Mouse (Mus musculus) liver, embryonic 14.5 days (tissue): ENCODE results near the gene Cyp4f18. TPM values are rescaled to one million over a fixed set of nuclear protein-coding genes. Genes with fewer than 3 reads are reported as not detected.
"Not testable (repeated sequence)": the region's sequence is repeated elsewhere in the genome, so short reads cannot be mapped to it uniquely, and the experiment has no call there.

Experiments used
- ATAC-seq: fragments of 200-750 bp; cut with Nextera tagmentation; 2 replicates; pipeline ENCODE4 v1.8.0; 2017; ENCODE audit warnings: moderate number of reproducible peaks, mild to moderate bottlenecking, moderate library complexity; ENCODE audit not compliant: insufficient read depth
- DNase-seq, 3 experiments: peaks; one replicate each; pipeline ENCODE4 v3.0.0-alpha.2; 2012 to 2013; ENCODE audit warnings: low read depth in 3 of 3, low spot score in 3 of 3
- H3K27ac ChIP-seq: fragments of 300-500 bp; sonication (generic); 2 replicates; pipeline ENCODE4 v1.5.1; 2014; ENCODE audit warnings: moderate library complexity, mild to moderate bottlenecking, control low read depth, inconsistent platforms
- H3K27me3 ChIP-seq: fragments of 300-500 bp; sonication (generic); 2 replicates; pipeline ENCODE4 v1.6.1; 2014; ENCODE audit warnings: mild to moderate bottlenecking, low read length, moderate library complexity; ENCODE audit not compliant: control insufficient read depth, insufficient read depth
- H3K36me3 ChIP-seq: fragments of 300-500 bp; sonication (generic); replicated peaks from 2 replicates; pipeline ENCODE4 v1.6.1; 2014; ENCODE audit warnings: low read depth; ENCODE audit not compliant: control insufficient read depth, insufficient read depth
- H3K4me1 ChIP-seq, 2 experiments: fragments of 200-500 bp in 1 of 2; fragments of 300-500 bp in 1 of 2; sonication (generic) in 1 of 2; replicated peaks; 2 replicates each; pipeline ENCODE4 v1.6.1; 2012 to 2014; ENCODE audit warnings: antibody characterized with exemption in 1 of 2, inconsistent platforms in 1 of 2, low read length in 1 of 2; ENCODE audit not compliant: control insufficient read depth in 2 of 2, insufficient read depth in 2 of 2
- H3K4me2 ChIP-seq: fragments of 300-500 bp; sonication (generic); 2 replicates; pipeline ENCODE4 v1.6.1; 2014; ENCODE audit warnings: low read depth, mild to moderate bottlenecking, control low read depth, moderate library complexity
- H3K4me3 ChIP-seq, 2 experiments: fragments of 200-500 bp in 1 of 2; fragments of 300-500 bp in 1 of 2; sonication (generic) in 1 of 2; 2 replicates each; pipeline ENCODE4 v1.5.1; 2012 to 2014; ENCODE audit warnings: low read depth in 2 of 2, low read length in 2 of 2, mild to moderate bottlenecking in 2 of 2, control low read depth in 1 of 2, inconsistent platforms in 1 of 2, moderate library complexity in 1 of 2; ENCODE audit not compliant: insufficient read depth in 1 of 2
- H3K9ac ChIP-seq: fragments of 300-500 bp; sonication (generic); replicated peaks from 2 replicates; pipeline ENCODE4 v1.6.1; 2014; ENCODE audit warnings: mild to moderate bottlenecking, control low read depth, moderate library complexity
- H3K9me3 ChIP-seq: fragments of 300-500 bp; sonication (generic); 2 replicates; pipeline ENCODE4 v1.6.1; 2016; ENCODE audit warnings: low read length, mixed read lengths; ENCODE audit not compliant: control insufficient read depth
- CTCF ChIP-seq: IDR thresholded peaks from 2 replicates; pipeline ENCODE4 v1.5.1; 2016; ENCODE audit warnings: antibody characterized with exemption, low read depth, control low read depth
- EP300 ChIP-seq: IDR thresholded peaks from 2 replicates; pipeline ENCODE4 v1.6.1; 2016; ENCODE audit warnings: antibody characterized with exemption, low read depth
- WGBS: fragments of 180-500 bp; shearing (Covaris S2); extraction: QIAGEN DNeasy Blood & Tissue Kit; methylation state at CpG from one replicate; pipeline ENCODE4 v1.1.7; 2014; ENCODE audit not compliant: insufficient replicate concordance; 5-methylcytosine and 5-hydroxymethylcytosine counted together
- polyA plus RNA-seq, 2 experiments: library from polyadenylated mRNA; depleted of rRNA in 1 of 2; stranded (reverse) in 1 of 2; unstranded in 1 of 2; fragments of >200 nt; fragmentation: Nextera tagmentation in 1 of 2; extraction: Ambion mirVana in 1 of 2; gene quantifications; 2 replicates each; pipeline versions ENCODE4 v1.2.1 to v1.2.3; 2012 to 2014

Cyp4f18 gene
- polyA plus RNA-seq, 2 experiments, result 1.4 to 2.1 TPM

DNA sequence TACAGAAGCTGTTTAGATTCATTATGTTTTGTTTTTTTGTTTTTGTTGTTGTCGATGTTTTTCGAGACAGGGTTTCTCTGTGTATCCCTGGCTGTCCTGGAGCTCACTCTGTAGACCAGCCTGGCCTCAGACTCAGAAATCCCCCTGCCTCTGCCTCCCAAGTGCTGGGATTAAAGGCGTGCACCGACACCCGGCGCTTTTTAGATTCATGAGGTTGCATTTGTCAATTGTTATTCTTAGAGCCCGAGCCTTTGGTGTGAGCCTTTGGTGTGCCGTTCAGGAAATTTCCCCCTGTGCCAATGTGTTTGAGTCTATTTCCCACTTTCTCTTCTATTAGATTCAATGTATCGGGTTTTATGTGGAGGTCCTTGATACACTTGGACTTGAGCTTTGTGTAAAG lies 54.8 kb downstream of the Cyp4f18 start:
- TF ChIP-seq CTCF, result no peak
- TF ChIP-seq EP300, result no peak
- H3K4me2 ChIP-seq, result no peak overlapping the region
- no peaks in the 10 kb centered on the region for H3K27me3 ChIP-seq
- ATAC-seq, result no peak
- H3K36me3 ChIP-seq, result no peaks in the 10 kb centered on the region
- WGBS, result 85% methylated on average over 9 of the region's 9 CpGs
- no peak for DNase-seq
- no peak overlapping the region for H3K9ac ChIP-seq
- peaks cover 8 to 13% of the 10 kb centered on the region in 2 experiments for H3K4me1 ChIP-seq
- H3K4me3 ChIP-seq, result no peak overlapping the region
- H3K9me3 ChIP-seq, result no peaks in the 10 kb centered on the region
- no peak overlapping the region for H3K27ac ChIP-seq

DNA sequence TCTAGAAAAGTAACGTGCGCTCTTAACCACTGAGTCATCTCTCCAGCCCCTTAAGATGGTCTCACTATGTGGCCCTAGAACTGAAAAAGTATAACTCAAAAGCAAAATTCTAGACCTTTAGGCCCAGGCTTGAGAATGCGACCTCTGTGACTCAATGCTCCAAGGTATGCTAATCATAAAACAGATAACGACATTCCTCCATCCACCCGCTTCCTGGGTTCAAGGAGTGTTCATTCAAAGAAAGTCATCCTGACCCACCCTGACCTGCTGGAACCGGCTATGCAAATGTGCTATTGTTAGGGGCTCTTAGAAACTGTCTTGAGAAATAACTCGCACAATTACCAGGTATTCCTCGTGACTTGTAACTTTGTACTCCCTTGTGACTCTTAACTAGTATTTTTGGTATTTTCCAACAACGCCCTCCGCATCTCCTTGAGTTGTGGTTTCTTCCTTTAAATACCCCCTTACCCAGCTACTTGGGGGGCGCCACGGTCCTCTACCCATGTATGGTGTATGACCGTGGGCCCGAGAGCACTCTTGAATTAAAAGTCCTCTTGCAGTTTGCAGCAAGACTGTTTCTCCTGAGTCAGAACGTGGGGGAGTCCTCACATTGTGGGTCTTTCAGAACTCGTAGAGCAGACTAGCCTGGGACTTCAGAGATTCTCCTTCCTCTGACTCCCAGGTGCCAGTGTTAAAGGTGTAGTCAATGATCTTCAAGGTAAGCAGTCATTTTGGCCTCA lies 56.3 kb downstream of the Cyp4f18 start:
- not testable (repeated sequence) for H3K9me3 ChIP-seq, H3K4me3 ChIP-seq
- WGBS, result 89% methylated on average over 16 of the region's 16 CpGs

DNA sequence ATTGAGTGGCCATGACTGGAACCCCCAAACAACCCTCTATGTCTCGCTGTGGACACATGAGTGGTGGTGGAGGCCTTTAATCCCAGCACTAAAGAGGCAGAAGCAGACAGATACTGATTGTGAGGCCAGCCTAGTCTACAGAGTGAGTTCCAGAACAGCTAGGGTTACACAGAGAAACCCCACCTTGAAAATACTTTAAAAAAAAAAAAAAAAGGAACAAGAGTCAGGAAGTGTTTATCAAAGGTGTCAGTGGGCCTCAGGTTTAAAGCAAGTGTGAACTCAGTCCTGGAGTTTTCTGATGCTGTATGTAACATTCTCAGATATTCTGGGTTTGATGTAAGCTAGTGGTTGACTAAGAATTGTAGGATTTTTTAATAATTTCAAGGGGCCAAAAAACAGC lies 56.9 kb downstream of the Cyp4f18 start:
- DNase-seq (no peak), ATAC-seq (no peak)
- H3K27me3 ChIP-seq, result no peaks in the 10 kb centered on the region
- H3K9me3 ChIP-seq, result no peaks in the 10 kb centered on the region
- no peak overlapping the region for H3K9ac ChIP-seq
- H3K4me2 ChIP-seq, result peak overlapping the region; percentile 82; the same call in 1 of the 2 replicates
- 68% methylated on average over 1 of the region's 1 CpGs for WGBS
- TF ChIP-seq CTCF (no peak), EP300 (no peak)
- no peak overlapping the region for H3K27ac ChIP-seq
- H3K4me1 ChIP-seq, result peaks cover 8 to 13% of the 10 kb centered on the region in 2 experiments
- no peak overlapping the region for H3K4me3 ChIP-seq
- no peaks in the 10 kb centered on the region for H3K36me3 ChIP-seq

More for the DNA sequence above, 56.3 kb downstream of the Cyp4f18 start:
- not testable (repeated sequence) for H3K4me2 ChIP-seq, H3K9ac ChIP-seq, ATAC-seq, H3K36me3 ChIP-seq, DNase-seq, H3K27me3 ChIP-seq, H3K27ac ChIP-seq
- H3K4me1 ChIP-seq, result peaks cover 8 to 13% of the 10 kb centered on the region in 2 experiments

DNA sequence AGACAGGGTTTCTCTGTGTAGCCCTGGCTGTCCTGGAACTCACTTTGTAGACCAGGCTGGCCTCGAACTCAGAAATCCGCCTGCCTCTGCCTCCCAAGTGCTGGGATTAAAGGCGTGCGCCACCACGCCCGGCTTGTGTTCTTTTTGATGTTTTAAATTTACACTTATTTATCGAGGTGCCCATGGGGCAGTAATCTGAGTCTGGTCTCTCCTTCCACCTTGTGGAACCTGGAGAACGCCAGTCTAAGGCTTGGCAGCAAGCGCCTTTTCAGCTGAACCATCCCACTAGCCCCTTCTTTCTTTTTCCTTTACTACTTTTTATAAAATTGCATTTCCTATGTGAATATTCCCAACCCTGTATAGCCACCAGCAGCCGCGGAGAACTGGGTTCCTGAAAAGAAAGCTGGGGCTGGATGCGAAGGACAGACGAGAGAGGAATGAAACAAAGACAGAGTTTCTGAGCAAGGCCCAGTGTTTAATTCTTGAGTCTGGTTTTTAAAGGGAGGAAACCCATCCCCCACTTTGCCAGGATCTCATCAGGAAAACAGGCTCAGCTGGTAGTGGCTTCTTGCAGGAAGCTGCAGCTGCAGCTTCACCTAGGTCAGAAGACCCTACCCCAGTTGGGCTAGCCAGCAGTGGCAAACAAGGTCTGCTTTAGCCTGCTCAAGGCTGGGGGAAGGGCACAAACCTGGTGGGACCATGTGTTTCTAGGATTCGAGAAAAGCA lies 57.8 kb downstream of the Cyp4f18 start:
- peak overlapping the region; percentile 82 for H3K4me2 ChIP-seq
- no peaks in the 10 kb centered on the region for H3K36me3 ChIP-seq
- H3K27ac ChIP-seq, result no peak overlapping the region
- H3K9ac ChIP-seq, result peak overlapping the region; percentile 75
- ATAC-seq (no peak), DNase-seq (no peak)
- peaks cover 8 to 13% of the 10 kb centered on the region in 2 experiments for H3K4me1 ChIP-seq
- H3K9me3 ChIP-seq, result no peaks in the 10 kb centered on the region
- 18% methylated on average over 13 of the region's 14 CpGs for WGBS
- no peak for TF ChIP-seq CTCF
- no peak for TF ChIP-seq EP300
- no peaks in the 10 kb centered on the region for H3K27me3 ChIP-seq
- peak overlapping the region; percentile 80 to 82 for H3K4me3 ChIP-seq

DNA sequence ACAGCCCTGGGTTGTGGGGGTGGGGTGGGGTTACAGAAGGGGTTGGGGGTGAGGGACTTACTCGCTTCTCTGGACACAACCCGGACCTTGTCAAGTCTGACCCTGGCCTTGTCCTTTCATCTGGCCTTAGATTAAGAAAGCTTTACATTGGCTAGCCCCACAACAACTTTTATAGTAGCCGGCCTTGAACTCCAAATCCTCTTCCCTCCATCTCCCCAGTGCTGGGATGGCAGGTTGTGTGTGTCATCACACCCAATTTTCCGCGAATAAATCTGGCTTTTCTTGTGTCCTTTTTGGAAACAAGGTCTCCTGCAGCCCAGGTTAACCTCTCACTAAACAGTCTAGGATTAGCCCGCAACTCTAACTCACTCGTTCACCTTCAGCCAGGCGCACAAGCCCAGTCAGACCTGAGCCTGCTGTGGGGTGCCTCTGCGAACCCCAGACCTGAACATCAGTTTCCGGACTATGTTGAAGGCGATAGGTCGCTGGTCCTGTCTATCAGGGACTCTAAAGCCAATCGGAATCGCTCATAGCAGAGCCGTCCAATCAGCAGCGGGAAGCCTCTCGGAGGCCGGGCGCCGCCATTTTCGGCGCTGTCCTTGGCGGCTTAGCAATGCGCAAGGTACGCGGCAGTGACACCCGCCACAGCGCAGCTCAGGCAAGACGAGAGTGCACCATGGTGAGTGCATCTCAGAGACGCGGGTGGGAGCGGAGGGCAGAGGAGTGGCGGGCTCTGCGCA lies 58.8 kb downstream of the Cyp4f18 start, which contains the start of gene Zfp961:
Gene Zfp961 (plus strand): TSS at position 557 of the 740 bp plus-strand sequence.
- 3% methylated on average over 34 of the region's 34 CpGs for WGBS
- ATAC-seq (peak; percentile 100), DNase-seq (peak; percentile 98 to 99 (median 99))
- Histone ChIP-seq H3K4me1 (peaks cover 8 to 13% of the 10 kb centered on the region in 2 experiments), H3K36me3 (no peaks in the 10 kb centered on the region), H3K4me2 (peak within 1 kb of the TSS; percentile 82), H3K27ac (peak within 1 kb of the TSS; percentile 68), H3K9ac (peak within 1 kb of the TSS; percentile 75), H3K27me3 (no peaks in the 10 kb centered on the region), H3K9me3 (no peaks in the 10 kb centered on the region), H3K4me3 (peak within 1 kb of the TSS; percentile 80 to 82)
- TF ChIP-seq CTCF (no peak), EP300 (0 out of 2 replicates have a peak, but pooled peaks have one; percentile 14)
